Mouse (Mus musculus) heart, adult 2 months (tissue): ENCODE results near the gene Gm13288. TPM values are rescaled to one million over a fixed set of nuclear protein-coding genes. Genes with fewer than 3 reads are reported as not detected.
"Not testable (repeated sequence)": the region's sequence is repeated elsewhere in the genome, so short reads cannot be mapped to it uniquely, and the experiment has no call there.

Experiments
- DNase-seq, 2 experiments: peaks; one replicate each; pipeline ENCODE4 v3.0.0; 2021
- H3K27ac ChIP-seq: fragments of 200-600 bp; 2 replicates; pipeline ENCODE4 v1.8.1; 2022
- H3K27me3 ChIP-seq: fragments of 200-500 bp; 2 replicates; pipeline ENCODE4 v1.6.1; 2012; ENCODE audit warnings: mild to moderate bottlenecking, low read length, inconsistent platforms, mixed read lengths; ENCODE audit not compliant: control insufficient read depth, insufficient read depth
- H3K36me3 ChIP-seq: fragments of 200-500 bp; 2 replicates; pipeline ENCODE4 v1.6.1; 2012; ENCODE audit warnings: low read length, inconsistent platforms; ENCODE audit not compliant: control insufficient read depth, insufficient read depth
- H3K4me1 ChIP-seq: fragments of 200-500 bp; 2 replicates; pipeline ENCODE4 v1.6.1; 2011; ENCODE audit warnings: low read length; ENCODE audit not compliant: control insufficient read depth, insufficient read depth
- H3K4me3 ChIP-seq: fragments of 200-600 bp; 2 replicates; pipeline ENCODE4 v1.8.1; 2022
- H3K79me2 ChIP-seq: fragments of 200-500 bp; replicated peaks from 2 replicates; pipeline ENCODE4 v1.6.1; 2012; ENCODE audit warnings: mild to moderate bottlenecking, inconsistent platforms, low read length, moderate library complexity, mixed read lengths; ENCODE audit not compliant: control insufficient read depth, insufficient read depth
- H3K9ac ChIP-seq: fragments of 200-500 bp; 2 replicates; pipeline ENCODE4 v1.6.1; 2012; ENCODE audit warnings: low read depth, mild to moderate bottlenecking, control low read depth, inconsistent platforms, low read length, mixed read lengths
- CTCF ChIP-seq: fragments of 200-600 bp; IDR thresholded peaks from 2 replicates; pipeline ENCODE4 v1.8.1; 2022; ENCODE audit warnings: antibody characterized with exemption, mild to moderate bottlenecking, moderate library complexity
- WGBS: fragments of 180-500 bp; shearing (Covaris S2); methylation state at CpG from one replicate; pipeline ENCODE4 v1.1.7; 2018; 5-methylcytosine and 5-hydroxymethylcytosine counted together
- intact Hi-C: fragments of 180-260 bp; cut with DNase I; formaldehyde crosslinking; loops from one replicate; pipeline ENCODE4 v1.15.1; 2025
- polyA plus RNA-seq: library from polyadenylated mRNA; depleted of rRNA; stranded (reverse); fragments of >200 nt; gene quantifications from 2 replicates; pipeline ENCODE4 v1.2.3, GENCODE M21; 2012
- total RNA-seq, 2 experiments: library from RNA; stranded (reverse); gene quantifications; 2 replicates each; pipeline ENCODE4 v1.2.3; 2021

The Gm13288 gene
- total and polyA plus RNA-seq, 3 experiments: not detected

DNA sequence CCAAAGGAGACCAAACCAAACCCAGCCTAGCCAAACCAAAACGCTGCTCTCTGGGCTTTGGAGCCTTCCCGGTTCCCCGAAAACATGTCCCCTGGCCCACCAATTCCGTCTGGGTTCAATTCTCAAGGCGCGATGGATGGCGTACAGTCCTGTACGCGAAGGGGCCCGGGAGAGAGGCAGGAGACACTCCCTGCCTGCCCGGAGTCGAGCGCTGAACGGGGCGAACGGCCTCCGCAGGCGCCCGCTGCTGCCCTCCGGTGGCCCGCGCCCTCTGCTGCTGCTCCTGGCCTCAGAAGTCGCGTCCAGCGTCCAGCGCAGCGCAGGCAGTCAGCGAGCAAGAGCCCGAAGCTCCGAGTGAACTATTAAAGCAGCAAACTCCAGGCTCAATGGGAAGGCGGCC is 23.0 kb upstream of the Gm13288 start:
- H3K9ac ChIP-seq: peak overlapping the region; percentile 60
- H3K27ac ChIP-seq, H3K27me3 ChIP-seq, H3K4me1 ChIP-seq, H3K4me3 ChIP-seq, H3K36me3 ChIP-seq, H3K79me2 ChIP-seq, intact Hi-C loops: not testable (repeated sequence)
- DNase-seq: peak in 1 of 2 experiments; percentile 56
- TF ChIP-seq CTCF: peak; percentile 28; the same call in 1 of the 2 replicates
- 0% methylated on average over 11 of the region's 31 CpGs for WGBS

DNA sequence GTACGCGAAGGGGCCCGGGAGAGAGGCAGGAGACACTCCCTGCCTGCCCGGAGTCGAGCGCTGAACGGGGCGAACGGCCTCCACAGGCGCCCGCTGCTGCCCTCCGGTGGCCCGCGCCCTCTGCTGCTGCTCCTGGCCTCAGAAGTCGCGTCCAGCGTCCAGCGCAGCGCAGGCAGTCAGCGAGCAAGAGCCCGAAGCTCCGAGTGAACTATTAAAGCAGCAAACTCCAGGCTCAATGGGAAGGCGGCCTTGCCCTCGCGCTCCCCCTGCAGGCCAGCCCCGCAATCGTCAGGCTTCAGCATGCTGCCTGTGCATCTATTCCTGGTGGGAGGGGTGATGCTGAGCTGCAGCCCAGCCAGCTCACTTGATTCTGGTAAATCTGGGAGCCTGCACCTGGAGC is 19.9 kb upstream of the Gm13288 start, which contains the start of gene Gm13276:
Gene Gm13276 (plus strand): TSS at position 301 of the 400 bp plus-strand sequence.
- H3K27ac ChIP-seq, DNase-seq, H3K4me3 ChIP-seq, H3K27me3 ChIP-seq, H3K79me2 ChIP-seq, intact Hi-C loops, H3K36me3 ChIP-seq, H3K4me1 ChIP-seq, H3K9ac ChIP-seq: not testable (repeated sequence)
- no CpG with 5 or more reads among the region's 27 CpGs for WGBS

DNA sequence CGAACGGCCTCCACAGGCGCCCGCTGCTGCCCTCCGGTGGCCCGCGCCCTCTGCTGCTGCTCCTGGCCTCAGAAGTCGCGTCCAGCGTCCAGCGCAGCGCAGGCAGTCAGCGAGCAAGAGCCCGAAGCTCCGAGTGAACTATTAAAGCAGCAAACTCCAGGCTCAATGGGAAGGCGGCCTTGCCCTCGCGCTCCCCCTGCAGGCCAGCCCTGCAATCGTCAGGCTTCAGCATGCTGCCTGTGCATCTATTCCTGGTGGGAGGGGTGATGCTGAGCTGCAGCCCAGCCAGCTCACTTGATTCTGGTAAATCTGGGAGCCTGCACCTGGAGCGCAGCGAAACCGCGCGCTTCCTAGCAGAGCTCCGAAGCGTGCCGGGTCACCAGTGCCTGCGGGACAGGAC is 16.9 kb upstream of the Gm13288 start, which contains the start of gene Gm13277:
Gene Gm13277 (plus strand): TSS at position 231 of the 400 bp plus-strand sequence.
- H3K4me1 ChIP-seq, H3K27ac ChIP-seq, H3K79me2 ChIP-seq, H3K4me3 ChIP-seq, intact Hi-C loops, H3K27me3 ChIP-seq, H3K36me3 ChIP-seq, H3K9ac ChIP-seq: not testable (repeated sequence)
- WGBS: 0% methylated on average over 5 of the region's 28 CpGs
- peak; percentile 68 to 78 for DNase-seq
- TF ChIP-seq CTCF: peak; percentile 52

DNA sequence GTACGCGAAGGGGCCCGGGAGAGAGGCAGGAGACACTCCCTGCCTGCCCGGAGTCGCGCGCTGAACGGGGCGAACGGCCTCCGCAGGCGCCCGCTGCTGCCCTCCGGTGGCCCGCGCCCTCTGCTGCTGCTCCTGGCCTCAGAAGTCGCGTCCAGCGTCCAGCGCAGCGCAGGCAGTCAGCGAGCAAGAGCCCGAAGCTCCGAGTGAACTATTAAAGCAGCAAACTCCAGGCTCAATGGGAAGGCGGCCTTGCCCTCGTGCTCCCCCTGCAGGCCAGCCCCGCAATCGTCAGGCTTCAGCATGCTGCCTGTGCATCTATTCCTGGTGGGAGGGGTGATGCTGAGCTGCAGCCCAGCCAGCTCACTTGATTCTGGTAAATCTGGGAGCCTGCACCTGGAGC is 14.1 kb upstream of the Gm13288 start, which contains the start of gene Gm13278:
Gene Gm13278 (plus strand): TSS at position 301 of the 400 bp plus-strand sequence.
- H3K27me3 ChIP-seq, intact Hi-C loops: not testable (repeated sequence)
- no CpG with 5 or more reads among the region's 28 CpGs for WGBS

DNA sequence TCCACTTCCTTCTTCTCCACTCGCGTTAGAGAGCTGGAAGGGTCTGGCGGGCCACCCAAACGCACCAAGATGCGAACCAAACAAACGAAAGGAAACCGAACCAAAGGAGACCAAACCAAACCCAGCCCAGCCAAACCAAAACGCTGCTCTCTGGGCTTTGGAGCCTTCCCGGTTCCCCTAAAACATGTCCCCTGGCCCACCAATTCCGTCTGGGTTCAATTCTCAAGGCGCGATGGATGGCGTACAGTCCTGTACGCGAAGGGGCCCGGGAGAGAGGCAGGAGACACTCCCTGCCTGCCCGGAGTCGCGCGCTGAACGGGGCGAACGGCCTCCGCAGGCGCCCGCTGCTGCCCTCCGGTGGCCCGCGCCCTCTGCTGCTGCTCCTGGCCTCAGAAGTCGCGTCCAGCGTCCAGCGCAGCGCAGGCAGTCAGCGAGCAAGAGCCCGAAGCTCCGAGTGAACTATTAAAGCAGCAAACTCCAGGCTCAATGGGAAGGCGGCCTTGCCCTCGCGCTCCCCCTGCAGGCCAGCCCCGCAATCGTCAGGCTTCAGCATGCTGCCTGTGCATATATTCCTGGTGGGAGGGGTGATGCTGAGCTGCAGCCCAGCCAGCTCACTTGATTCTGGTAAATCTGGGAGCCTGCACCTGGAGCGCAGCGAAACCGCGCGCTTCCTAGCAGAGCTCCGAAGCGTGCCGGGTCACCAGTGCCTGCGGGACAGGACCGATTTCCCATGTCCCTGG is 11.2 kb upstream of the Gm13288 start, which contains the start of gene Gm13275:
Gene Gm13275 (plus strand): TSS at position 552 of the 740 bp plus-strand sequence.
- H3K4me1 ChIP-seq, H3K9ac ChIP-seq, H3K27me3 ChIP-seq, H3K79me2 ChIP-seq, H3K36me3 ChIP-seq, intact Hi-C loops: not testable (repeated sequence)
- peak within 1 kb of the TSS; percentile 16 for H3K4me3 ChIP-seq
- peak; percentile 50 for TF ChIP-seq CTCF
- WGBS: under 1% methylated on average over 19 of the region's 52 CpGs
- peak; percentile 73 to 89 for DNase-seq
- peak within 1 kb of the TSS; percentile 10 for H3K27ac ChIP-seq

More for the DNA sequence above, 14.1 kb upstream of the Gm13288 start, which contains the start of gene Gm13278:
- DNase-seq, H3K4me1 ChIP-seq, H3K9ac ChIP-seq, H3K36me3 ChIP-seq, H3K27ac ChIP-seq, H3K4me3 ChIP-seq, H3K79me2 ChIP-seq: not testable (repeated sequence)

DNA sequence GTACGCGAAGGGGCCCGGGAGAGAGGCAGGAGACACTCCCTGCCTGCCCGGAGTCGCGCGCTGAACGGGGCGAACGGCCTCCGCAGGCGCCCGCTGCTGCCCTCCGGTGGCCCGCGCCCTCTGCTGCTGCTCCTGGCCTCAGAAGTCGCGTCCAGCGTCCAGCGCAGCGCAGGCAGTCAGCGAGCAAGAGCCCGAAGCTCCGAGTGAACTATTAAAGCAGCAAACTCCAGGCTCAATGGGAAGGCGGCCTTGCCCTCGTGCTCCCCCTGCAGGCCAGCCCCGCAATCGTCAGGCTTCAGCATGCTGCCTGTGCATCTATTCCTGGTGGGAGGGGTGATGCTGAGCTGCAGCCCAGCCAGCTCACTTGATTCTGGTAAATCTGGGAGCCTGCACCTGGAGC is 8.2 kb upstream of the Gm13288 start, which contains the start of gene Gm13279:
Gene Gm13279 (plus strand): TSS at position 301 of the 400 bp plus-strand sequence.
- H3K27ac ChIP-seq, H3K36me3 ChIP-seq, H3K4me3 ChIP-seq, H3K27me3 ChIP-seq, H3K4me1 ChIP-seq, intact Hi-C loops, H3K79me2 ChIP-seq, H3K9ac ChIP-seq, DNase-seq: not testable (repeated sequence)
- WGBS: no CpG with 5 or more reads among the region's 28 CpGs

DNA sequence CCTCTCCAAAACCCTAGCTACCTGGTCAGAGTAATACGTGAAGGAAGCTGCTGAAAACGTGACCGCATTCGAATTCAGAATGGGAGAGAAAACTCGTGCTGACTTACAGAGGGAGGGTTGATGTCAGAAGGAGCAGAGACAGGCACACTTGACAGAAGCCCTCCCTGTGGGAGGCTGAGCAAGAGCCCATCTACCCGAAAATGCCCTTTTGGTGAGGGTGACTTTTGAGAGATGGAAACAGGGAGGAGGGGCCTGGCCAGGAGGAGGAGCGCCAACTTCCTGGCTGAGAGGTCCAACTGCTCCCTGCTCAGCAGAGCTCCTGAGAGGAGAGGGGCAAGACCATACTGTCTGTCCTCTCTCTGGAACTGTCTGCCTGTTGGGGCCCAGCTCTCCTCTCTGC is 6.0 kb upstream of the Gm13288 start, which contains the start of gene Gm13285:
Gene Gm13285 (plus strand): TSS at position 301 of the 400 bp plus-strand sequence.
- WGBS: 12% methylated on average over 5 of the region's 7 CpGs
- H3K4me1 ChIP-seq, H3K27me3 ChIP-seq, H3K9ac ChIP-seq, H3K36me3 ChIP-seq, intact Hi-C loops, H3K79me2 ChIP-seq, DNase-seq, H3K27ac ChIP-seq, H3K4me3 ChIP-seq: not testable (repeated sequence)

DNA sequence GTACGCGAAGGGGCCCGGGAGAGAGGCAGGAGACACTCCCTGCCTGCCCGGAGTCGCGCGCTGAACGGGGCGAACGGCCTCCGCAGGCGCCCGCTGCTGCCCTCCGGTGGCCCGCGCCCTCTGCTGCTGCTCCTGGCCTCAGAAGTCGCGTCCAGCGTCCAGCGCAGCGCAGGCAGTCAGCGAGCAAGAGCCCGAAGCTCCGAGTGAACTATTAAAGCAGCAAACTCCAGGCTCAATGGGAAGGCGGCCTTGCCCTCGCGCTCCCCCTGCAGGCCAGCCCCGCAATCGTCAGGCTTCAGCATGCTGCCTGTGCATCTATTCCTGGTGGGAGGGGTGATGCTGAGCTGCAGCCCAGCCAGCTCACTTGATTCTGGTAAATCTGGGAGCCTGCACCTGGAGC is 2.4 kb upstream of the Gm13288 start, which contains the start of gene Gm13287:
Gene Gm13287 (plus strand): TSS at position 301 of the 400 bp plus-strand sequence.
- H3K4me1 ChIP-seq, H3K9ac ChIP-seq, H3K79me2 ChIP-seq, DNase-seq, H3K27me3 ChIP-seq, H3K27ac ChIP-seq, H3K4me3 ChIP-seq, intact Hi-C loops, H3K36me3 ChIP-seq: not testable (repeated sequence)
- no CpG with 5 or more reads among the region's 29 CpGs for WGBS
